Mouse (Mus musculus): Measurements from ENCODE around the gene 4921536K21Rik.
A peak's percentile ranks its signal among the peaks of the same experiment; 100 is the strongest.

DNA sequence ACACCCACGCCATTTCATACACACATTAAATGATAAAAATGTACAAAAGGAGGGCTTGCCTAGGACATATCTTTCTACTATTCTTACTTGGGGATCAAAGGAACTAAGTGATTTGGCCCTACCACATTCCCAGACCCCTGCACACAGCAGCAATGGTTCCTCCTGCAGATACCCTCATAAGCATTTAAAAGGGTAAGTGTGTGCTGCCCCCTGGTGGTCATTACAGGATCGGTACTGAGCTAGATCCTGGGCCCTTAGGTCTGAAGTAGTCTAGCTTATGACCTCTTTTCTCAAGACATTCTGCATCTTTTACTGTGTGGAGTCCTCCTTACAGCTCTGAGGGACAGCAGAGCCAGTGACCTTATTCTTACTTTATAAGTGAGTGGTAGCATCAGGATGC, 15.1 kb downstream of the 4921536K21Rik start:
- peak; percentile 83 for TF ChIP-seq CTCF (IDR thresholded peaks at IDR 0.05; ENCODE audit: extremely low read depth, insufficient read depth, low read length)
- no peak for TF ChIP-seq POLR2A (IDR thresholded peaks at IDR 0.05; ENCODE audit: extremely low read depth, insufficient read depth, low read length)

Measured in cortical plate, adult 2 months (tissue).